Mouse (Mus musculus) liver (tissue): ENCODE data around the gene Arl16.
"Not testable (repeated sequence)": the region's sequence is repeated elsewhere in the genome, so short reads cannot be mapped to it uniquely, and the experiment has no call there.

ENCODE experiments used
- DNase-seq: peaks from one replicate; pipeline ENCODE4 v3.0.0-alpha.2; 2020; ENCODE audit warnings: mixed read lengths

Gene Arl16

GRCm38 (mm10) chr11:120467051-120467735 is at the start of gene Arl16:
TSS of gene Arl16 (minus strand) at chr11:120467607.
- peak; percentile 97 for DNase-seq

- no peak for DNase-seq
Observed at GRCm38 (mm10) chr11:120517147-120517546, 49.7 kb upstream of the Arl16 start.

DNA sequence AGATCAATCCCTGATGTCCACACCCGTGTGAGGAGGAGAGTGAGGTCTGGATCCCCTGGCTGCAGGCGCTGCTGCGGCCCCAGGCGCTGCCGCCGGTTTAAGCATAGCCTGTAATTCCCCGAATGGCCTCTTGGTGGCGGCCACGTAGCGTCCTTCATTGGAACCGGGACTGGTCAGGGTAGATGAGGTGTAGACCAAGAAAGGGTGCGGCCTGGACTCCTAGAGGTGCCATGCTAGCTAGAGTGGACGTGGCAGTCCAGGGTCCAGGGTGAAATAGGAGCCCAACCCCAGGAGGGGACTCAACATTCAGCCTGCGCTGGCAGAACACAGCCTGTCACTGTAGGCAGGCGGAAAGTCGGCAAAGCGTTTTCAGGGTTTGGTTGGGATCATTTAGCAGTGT is 48.2 kb upstream of the Arl16 start:
- DNase-seq = peak; percentile 83

- not testable (repeated sequence) for DNase-seq
Observed at GRCm38 (mm10) chr11:120514262-120514661, 46.9 kb upstream of the Arl16 start.

GRCm38 (mm10) chr11:120512790-120513453 is 45.5 kb upstream of the Arl16 start:
- DNase-seq = no peak

GRCm38 (mm10) chr11:120510375-120511030 is 43.1 kb upstream of the Arl16 start:
- DNase-seq = peak; percentile 80

- peak; percentile 36 for DNase-seq
Observed at GRCm38 (mm10) chr11:120509940-120510339, 42.5 kb upstream of the Arl16 start.

DNA sequence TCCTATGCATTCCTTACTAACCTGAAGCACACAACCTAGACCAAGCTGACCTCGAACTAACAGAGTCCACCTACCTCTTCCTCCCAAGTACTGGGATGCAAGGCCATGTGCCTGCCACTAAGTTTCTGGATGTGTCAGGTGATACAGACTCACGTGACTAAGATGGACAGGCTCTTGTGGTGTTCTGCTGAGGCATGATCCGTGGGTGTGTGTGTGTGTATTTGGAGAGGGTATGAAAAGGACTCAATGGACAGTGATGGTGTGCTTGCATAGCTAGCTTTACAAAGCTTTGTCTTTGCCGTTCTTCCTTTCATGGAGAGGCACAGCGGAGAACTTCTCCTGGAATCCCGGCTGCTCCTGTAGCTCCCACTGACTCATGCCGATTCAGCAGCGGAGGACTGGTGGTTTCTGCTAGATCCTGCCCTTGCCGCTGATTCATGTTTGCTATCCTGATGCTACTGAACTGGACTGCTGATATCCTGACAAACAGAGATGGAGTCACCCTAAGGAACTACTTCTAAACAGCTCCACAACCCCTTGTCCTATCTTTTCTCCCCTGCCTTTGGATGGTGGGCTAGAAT is 41.0 kb upstream of the Arl16 start:
- no peak for DNase-seq

- DNase-seq = no peak
Observed at GRCm38 (mm10) chr11:120507611-120508289, 40.3 kb upstream of the Arl16 start.

DNA sequence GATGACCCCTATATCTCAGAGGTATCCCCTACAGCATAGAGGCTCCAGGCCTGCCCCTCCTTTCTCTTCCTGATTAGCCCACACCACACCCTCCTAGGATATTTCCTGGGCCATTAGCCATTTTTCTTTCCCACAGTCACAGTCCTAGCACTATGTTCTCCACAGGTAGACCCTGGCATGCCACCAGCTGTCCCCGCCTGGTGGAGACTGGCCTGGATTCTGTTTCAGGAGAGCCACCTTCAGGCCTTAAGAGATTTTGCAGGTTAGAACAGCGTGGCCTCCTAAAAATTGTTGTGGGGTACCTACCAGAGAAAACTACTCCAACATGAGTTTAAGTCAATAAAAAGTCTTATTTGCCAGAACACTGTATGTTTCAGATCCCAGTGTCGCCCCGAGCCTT is 39.5 kb upstream of the Arl16 start:
- DNase-seq = no peak

DNA sequence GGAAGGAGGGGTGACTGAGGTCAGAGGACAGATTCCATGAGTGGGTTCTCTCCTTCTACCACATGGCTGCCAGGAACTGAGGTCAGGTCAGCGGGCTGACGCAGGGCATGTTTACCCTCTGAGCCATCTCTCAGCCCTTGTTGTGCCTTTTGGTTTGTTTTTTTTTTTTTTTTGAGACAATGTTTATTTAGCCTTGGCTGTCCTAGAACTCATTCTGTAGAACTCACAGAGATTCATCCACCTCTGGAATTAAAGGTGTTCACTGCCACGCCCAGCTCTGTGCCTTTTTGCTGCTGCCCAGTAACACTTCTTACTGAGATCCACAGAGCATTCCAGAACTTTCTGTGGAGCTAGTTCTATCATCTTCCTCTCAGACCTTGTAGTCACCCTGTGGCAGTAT is 38.3 kb upstream of the Arl16 start:
- no peak for DNase-seq

GRCm38 (mm10) chr11:120501701-120502100 is 34.3 kb upstream of the Arl16 start:
- no peak for DNase-seq

- DNase-seq = no peak
Observed at GRCm38 (mm10) chr11:120501018-120501417, 33.6 kb upstream of the Arl16 start.

DNA sequence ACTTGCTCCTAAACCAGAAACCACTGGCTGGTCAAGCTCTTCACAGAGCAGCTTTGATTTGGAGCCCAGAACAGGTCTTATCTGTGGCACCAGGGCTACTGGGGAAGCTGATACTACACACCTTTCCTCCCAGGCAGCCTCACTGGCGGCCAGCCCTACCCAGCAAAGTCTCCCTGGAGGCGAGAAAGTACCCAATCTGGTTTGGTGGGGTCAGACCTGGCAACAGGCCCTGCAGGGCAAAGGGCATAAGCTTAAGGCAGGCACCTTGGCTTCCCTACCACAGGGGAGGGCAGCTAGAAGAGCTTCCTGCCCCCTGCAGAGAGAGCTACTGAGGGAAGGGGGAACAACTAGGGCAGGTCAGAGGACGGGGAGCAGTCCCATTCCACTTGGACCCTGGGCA is 33.0 kb upstream of the Arl16 start:
- DNase-seq = no peak

- no peak for DNase-seq
Observed at GRCm38 (mm10) chr11:120499894-120500293, 32.5 kb upstream of the Arl16 start.

DNA sequence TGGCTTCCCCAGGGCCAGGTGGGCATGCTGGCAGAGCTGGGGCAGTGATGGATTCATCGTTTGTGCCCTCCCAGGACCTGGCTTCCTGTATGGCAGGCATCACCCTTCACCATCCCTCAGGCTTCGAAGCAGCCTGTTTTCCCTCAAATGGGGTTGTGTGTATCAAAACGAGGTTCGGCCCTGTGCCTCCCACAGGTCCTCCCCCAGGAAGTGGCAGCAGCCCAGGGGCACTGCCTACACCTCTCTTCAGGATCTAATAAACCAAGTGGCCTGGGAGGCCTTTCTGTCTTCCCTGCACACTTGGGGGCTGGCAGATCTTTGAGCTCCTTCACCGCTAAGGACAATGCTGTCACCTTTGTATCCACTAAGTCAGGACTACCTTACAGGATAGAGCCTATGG is 31.5 kb upstream of the Arl16 start:
- no peak for DNase-seq

DNA sequence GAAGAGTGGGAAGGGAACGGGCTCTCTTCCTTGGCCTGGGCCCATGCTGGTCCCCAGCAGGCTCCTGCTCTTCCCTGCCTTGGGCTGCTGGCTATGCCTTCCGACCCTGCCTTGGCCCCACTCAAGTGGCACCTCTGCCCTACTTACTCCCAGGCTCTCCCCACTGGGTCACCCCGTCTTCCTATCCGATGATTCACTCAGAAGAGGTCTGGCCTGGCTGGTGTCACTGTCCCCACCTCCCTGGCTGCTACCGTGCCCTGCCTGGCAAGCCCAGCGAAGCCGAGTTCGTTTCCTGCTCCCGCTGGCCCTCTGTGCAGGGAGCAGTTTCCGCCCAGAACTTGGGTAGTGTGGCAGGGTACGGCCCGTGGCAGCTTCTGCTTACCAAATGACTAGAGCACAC is 30.8 kb upstream of the Arl16 start:
- DNase-seq = no peak

GRCm38 (mm10) chr11:120497436-120497835 is 30.0 kb upstream of the Arl16 start:
- no peak for DNase-seq

DNA sequence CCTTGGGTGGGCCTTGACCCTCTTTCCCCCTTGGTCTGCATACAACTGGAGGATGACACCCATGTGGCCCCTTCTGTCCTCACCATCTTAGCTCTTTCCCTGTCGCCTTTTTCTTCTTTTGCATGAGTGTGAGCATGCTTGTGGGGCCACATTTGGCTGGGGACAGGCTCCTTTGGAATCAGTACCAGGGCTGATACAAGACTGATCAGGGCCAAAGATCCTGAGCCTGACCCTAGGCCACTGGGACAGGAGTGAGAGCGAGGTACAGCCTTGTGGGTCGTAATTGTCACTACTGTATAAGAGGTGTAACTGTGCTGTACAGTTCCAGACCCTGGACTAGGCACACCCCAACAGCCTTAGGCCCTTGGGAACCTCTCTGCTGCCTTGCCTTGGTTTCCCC is 26.5 kb upstream of the Arl16 start:
- DNase-seq = no peak

GRCm38 (mm10) chr11:120493351-120493750 is 25.9 kb upstream of the Arl16 start:
- DNase-seq = no peak

DNA sequence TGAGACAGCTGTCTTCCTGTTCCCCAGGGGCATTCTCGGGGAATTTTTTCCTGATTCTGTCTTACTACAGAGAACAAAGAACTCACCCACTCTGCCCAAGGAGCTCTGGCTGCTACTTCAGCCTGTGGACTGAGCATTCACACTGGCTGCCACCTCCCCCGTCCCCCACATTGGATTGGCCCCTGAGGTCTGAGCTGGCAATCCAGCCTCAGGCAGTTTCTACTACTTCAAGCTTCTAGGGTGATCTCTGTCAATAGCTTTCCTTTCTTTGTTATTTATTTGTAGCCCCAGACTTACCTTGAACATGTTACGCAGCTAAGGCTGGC is 25.4 kb upstream of the Arl16 start:
- DNase-seq = no peak

DNA sequence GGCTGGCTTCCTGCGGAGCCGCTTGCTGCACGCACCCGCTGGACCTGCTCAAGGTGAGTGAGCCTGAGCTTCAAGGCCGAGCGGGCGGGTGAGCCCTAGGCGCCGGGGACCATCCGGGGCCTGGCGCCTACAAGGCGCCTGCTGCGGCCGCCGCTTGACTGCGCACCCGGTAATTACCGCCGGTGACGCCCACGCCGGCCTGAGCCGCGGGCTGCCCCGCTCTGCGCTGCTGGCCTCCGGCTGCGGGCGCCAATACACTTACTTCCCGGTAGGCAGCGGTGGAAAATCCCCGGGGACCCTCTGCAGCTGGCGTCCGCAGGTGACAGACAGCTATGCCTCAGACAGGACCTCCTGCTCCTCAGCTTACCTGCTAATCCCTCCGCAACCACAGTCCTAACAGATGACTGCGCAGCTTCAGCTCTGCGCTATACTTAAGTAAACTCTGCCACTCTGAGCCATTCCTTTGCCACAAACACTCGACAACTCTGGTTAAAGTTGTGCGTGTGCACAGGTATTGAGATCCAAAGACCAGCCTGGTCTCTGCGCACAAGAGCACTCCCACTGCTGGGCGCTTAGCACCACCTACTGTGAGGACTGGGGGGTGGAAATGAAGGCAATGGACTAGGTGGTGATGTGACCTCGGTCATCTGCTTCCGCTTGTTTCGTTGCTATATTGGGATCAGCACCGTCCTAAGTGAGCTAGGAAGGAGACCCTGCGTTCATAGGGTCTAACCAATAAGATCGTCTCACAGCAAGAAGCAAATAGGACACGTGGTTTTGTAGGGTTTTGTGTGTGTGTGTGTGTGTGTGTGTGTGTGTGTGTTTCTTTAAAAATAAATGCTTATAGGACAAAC is 24.8 kb upstream of the Arl16 start:
- DNase-seq = peak; percentile 70
